Mouse (Mus musculus): Measurements from ENCODE around the gene Cbx4. TPM values are rescaled to one million over a fixed set of nuclear protein-coding genes. Genes with fewer than 3 reads are reported as not detected.

Gene Cbx4
- polyA plus RNA-seq, 1 experiment, result 12.1 TPM

GRCm38 (mm10) chr11:119098202-119098601 is 12.2 kb upstream of the Cbx4 start:
- Histone ChIP-seq H3K36me3 (ENCODE audit: control insufficient read depth, insufficient read depth) (no peaks in the 10 kb centered on the region), H3K79me2 (ENCODE audit: control insufficient read depth, insufficient read depth) (no peaks in the 10 kb centered on the region), H3K4me3 (ENCODE audit: insufficient read depth, poor library complexity, severe bottlenecking) (no peak overlapping the region), H3K27me3 (ENCODE audit: control insufficient read depth, insufficient read depth, insufficient read length) (no peaks in the 10 kb centered on the region), H3ac (ENCODE audit: control insufficient read depth, insufficient read length, low read depth) (no peak overlapping the region), H3K79me3 (ENCODE audit: low read depth) (no peaks in the 10 kb centered on the region)
- no peak for TF ChIP-seq CTCF (IDR thresholded peaks at IDR 0.05; ENCODE audit: control insufficient read depth, insufficient read depth, insufficient read length)
- TF ChIP-seq MYOD1 (IDR thresholded peaks at IDR 0.05; ENCODE audit: control insufficient read depth, insufficient read length, low read depth), result peak; percentile 73
- TF ChIP-seq CEBPB (IDR thresholded peaks at IDR 0.05; ENCODE audit: low read depth), result no peak
- no peak for TF ChIP-seq USF1 (IDR thresholded peaks at IDR 0.05; ENCODE audit: low read depth)

GRCm38 (mm10) chr11:119095441-119095840 is 9.4 kb upstream of the Cbx4 start:
- H3K27me3 ChIP-seq (ENCODE audit: control insufficient read depth, insufficient read depth, insufficient read length), result no peaks in the 10 kb centered on the region
- H3K36me3 ChIP-seq (ENCODE audit: control insufficient read depth, insufficient read depth), result no peaks in the 10 kb centered on the region
- no peak overlapping the region for H3K4me3 ChIP-seq (ENCODE audit: insufficient read depth, poor library complexity, severe bottlenecking)
- TF ChIP-seq CEBPB (IDR thresholded peaks at IDR 0.05; ENCODE audit: low read depth) (no peak), FOSL1 (IDR thresholded peaks at IDR 0.05; ENCODE audit: insufficient read depth, low read length, poor library complexity, severe bottlenecking) (no peak), USF1 (IDR thresholded peaks at IDR 0.05; ENCODE audit: low read depth) (no peak), MYOG (IDR thresholded peaks at IDR 0.05; ENCODE audit: control insufficient read depth, extremely low read depth, insufficient read length) (no peak)
- no peaks in the 10 kb centered on the region for H3K79me2 ChIP-seq (ENCODE audit: control insufficient read depth, insufficient read depth)
- H3ac ChIP-seq (ENCODE audit: control insufficient read depth, insufficient read length, low read depth), result no peak overlapping the region
- H3K79me3 ChIP-seq (ENCODE audit: low read depth), result no peaks in the 10 kb centered on the region

- H3K27me3 ChIP-seq (ENCODE audit: control insufficient read depth, insufficient read depth, insufficient read length), result peaks cover 7% of the 10 kb centered on the region
- TF ChIP-seq USF1 (IDR thresholded peaks at IDR 0.05; ENCODE audit: low read depth) (no peak), MYOD1 (IDR thresholded peaks at IDR 0.05; ENCODE audit: control insufficient read depth, insufficient read length, low read depth) (no peak), MAX (IDR thresholded peaks at IDR 0.05) (no peak), CEBPB (IDR thresholded peaks at IDR 0.05; ENCODE audit: low read depth) (no peak), CTCF (IDR thresholded peaks at IDR 0.05; ENCODE audit: control insufficient read depth, insufficient read depth, insufficient read length) (no peak), FOSL1 (IDR thresholded peaks at IDR 0.05; ENCODE audit: insufficient read depth, low read length, poor library complexity, severe bottlenecking) (no peak), MYOG (IDR thresholded peaks at IDR 0.05; ENCODE audit: control insufficient read depth, extremely low read depth, insufficient read length) (no peak)
Observed at GRCm38 (mm10) chr11:119093322-119093721, 7.3 kb upstream of the Cbx4 start.

GRCm38 (mm10) chr11:119092286-119092685 is 6.3 kb upstream of the Cbx4 start:
- Histone ChIP-seq H3K36me3 (ENCODE audit: control insufficient read depth, insufficient read depth) (no peaks in the 10 kb centered on the region), H3K79me3 (ENCODE audit: low read depth) (no peaks in the 10 kb centered on the region), H3K27me3 (ENCODE audit: control insufficient read depth, insufficient read depth, insufficient read length) (peaks cover 7% of the 10 kb centered on the region), H3K79me2 (ENCODE audit: control insufficient read depth, insufficient read depth) (no peaks in the 10 kb centered on the region), H3K4me3 (ENCODE audit: insufficient read depth, poor library complexity, severe bottlenecking) (no peak overlapping the region), H3ac (ENCODE audit: control insufficient read depth, insufficient read length, low read depth) (no peak overlapping the region)
- no peak for TF ChIP-seq CEBPB (IDR thresholded peaks at IDR 0.05; ENCODE audit: low read depth)
- TF ChIP-seq FOSL1 (IDR thresholded peaks at IDR 0.05; ENCODE audit: insufficient read depth, low read length, poor library complexity, severe bottlenecking), result no peak
- TF ChIP-seq USF1 (IDR thresholded peaks at IDR 0.05; ENCODE audit: low read depth), result no peak
- TF ChIP-seq MAX (IDR thresholded peaks at IDR 0.05), result no peak

More at GRCm38 (mm10) chr11:119093322-119093721, 7.3 kb upstream of the Cbx4 start:
- no peak overlapping the region for H3ac ChIP-seq (ENCODE audit: control insufficient read depth, insufficient read length, low read depth)
- H3K79me3 ChIP-seq (ENCODE audit: low read depth), result no peaks in the 10 kb centered on the region
- no peaks in the 10 kb centered on the region for H3K36me3 ChIP-seq (ENCODE audit: control insufficient read depth, insufficient read depth)
- no peak overlapping the region for H3K4me3 ChIP-seq (ENCODE audit: insufficient read depth, poor library complexity, severe bottlenecking)
- H3K79me2 ChIP-seq (ENCODE audit: control insufficient read depth, insufficient read depth), result no peaks in the 10 kb centered on the region

GRCm38 (mm10) chr11:119091598-119091991 is 5.6 kb upstream of the Cbx4 start:
- H3K27me3 ChIP-seq (ENCODE audit: control insufficient read depth, insufficient read depth, insufficient read length), result peaks cover 7% of the 10 kb centered on the region
- no peak overlapping the region for H3ac ChIP-seq (ENCODE audit: control insufficient read depth, insufficient read length, low read depth)
- H3K79me3 ChIP-seq (ENCODE audit: low read depth), result no peaks in the 10 kb centered on the region
- no peaks in the 10 kb centered on the region for H3K79me2 ChIP-seq (ENCODE audit: control insufficient read depth, insufficient read depth)
- no peak overlapping the region for H3K4me3 ChIP-seq (ENCODE audit: insufficient read depth, poor library complexity, severe bottlenecking)
- H3K36me3 ChIP-seq (ENCODE audit: control insufficient read depth, insufficient read depth), result no peaks in the 10 kb centered on the region
- no peak for TF ChIP-seq FOSL1 (IDR thresholded peaks at IDR 0.05; ENCODE audit: insufficient read depth, low read length, poor library complexity, severe bottlenecking)
- peak; percentile 92 for TF ChIP-seq CTCF (IDR thresholded peaks at IDR 0.05; ENCODE audit: control insufficient read depth, insufficient read depth, insufficient read length)

- peak overlapping the region; percentile 43 for H3ac ChIP-seq (ENCODE audit: control insufficient read depth, insufficient read length, low read depth)
- peaks cover 7% of the 10 kb centered on the region for H3K27me3 ChIP-seq (ENCODE audit: control insufficient read depth, insufficient read depth, insufficient read length)
- TF ChIP-seq FOSL1 (IDR thresholded peaks at IDR 0.05; ENCODE audit: insufficient read depth, low read length, poor library complexity, severe bottlenecking), result no peak
- no peak for TF ChIP-seq MYOD1 (IDR thresholded peaks at IDR 0.05; ENCODE audit: control insufficient read depth, insufficient read length, low read depth)
- no peak for TF ChIP-seq MAX (IDR thresholded peaks at IDR 0.05)
- no peak for TF ChIP-seq CEBPB (IDR thresholded peaks at IDR 0.05; ENCODE audit: low read depth)
- TF ChIP-seq MYOG (IDR thresholded peaks at IDR 0.05; ENCODE audit: control insufficient read depth, extremely low read depth, insufficient read length), result no peak
- TF ChIP-seq USF1 (IDR thresholded peaks at IDR 0.05; ENCODE audit: low read depth), result no peak
- no peak for TF ChIP-seq CTCF (IDR thresholded peaks at IDR 0.05; ENCODE audit: control insufficient read depth, insufficient read depth, insufficient read length)
- H3K4me3 ChIP-seq (ENCODE audit: insufficient read depth, poor library complexity, severe bottlenecking), result peak overlapping the region; percentile 26
- no peaks in the 10 kb centered on the region for H3K79me3 ChIP-seq (ENCODE audit: low read depth)
- H3K36me3 ChIP-seq (ENCODE audit: control insufficient read depth, insufficient read depth), result no peaks in the 10 kb centered on the region
- no peaks in the 10 kb centered on the region for H3K79me2 ChIP-seq (ENCODE audit: control insufficient read depth, insufficient read depth)
Observed at GRCm38 (mm10) chr11:119090961-119091597, 5.1 kb upstream of the Cbx4 start.

Measured in C2C12 (cell line).